Mouse (Mus musculus) left cerebral cortex, adult 18-20 months (tissue): ENCODE results near the gene Sugp2. TPM values are rescaled to one million over a fixed set of nuclear protein-coding genes. Genes with fewer than 3 reads are reported as not detected.
A peak's percentile ranks its signal among the peaks of the same experiment; 100 is the strongest.

Source experiments
- DNase-seq, 2 experiments: peaks; one replicate each; pipeline ENCODE4 v3.0.0; 2021 to 2022; ENCODE audit warnings: low spot score in 2 of 2, mixed read lengths in 1 of 2
- total RNA-seq, 2 experiments: library from RNA; stranded (reverse); gene quantifications; 2 replicates each; pipeline ENCODE4 v1.2.3; 2021

Gene Sugp2
- total RNA-seq, 2 experiments from 2014 or later, result 97.3 to 109 TPM

- DNase-seq, result no peak
These were observed 14.8 kb upstream of the Sugp2 start for GRCm38 (mm10) chr8:70219107-70219684.

GRCm38 (mm10) chr8:70220236-70220840, 13.7 kb upstream of the Sugp2 start:
- no peak for DNase-seq

- DNase-seq, result no peak
These were observed 13.1 kb upstream of the Sugp2 start for GRCm38 (mm10) chr8:70220911-70221310.

- no peak for DNase-seq
These were observed 12.0 kb upstream of the Sugp2 start for GRCm38 (mm10) chr8:70222041-70222440.

GRCm38 (mm10) chr8:70223341-70223740, 10.7 kb upstream of the Sugp2 start:
- DNase-seq, result peak in 1 of 2 experiments; percentile 43

GRCm38 (mm10) chr8:70227997-70228396, 6.0 kb upstream of the Sugp2 start:
- DNase-seq, result no peak

- DNase-seq, result no peak
These were observed 3.2 kb upstream of the Sugp2 start for GRCm38 (mm10) chr8:70230837-70231236.

- no peak for DNase-seq
These were observed 420 bp upstream of the Sugp2 start for GRCm38 (mm10) chr8:70233606-70234005.

GRCm38 (mm10) chr8:70234781-70235128, 729 bp downstream of the Sugp2 start:
- no peak for DNase-seq

GRCm38 (mm10) chr8:70237842-70238241, 3.8 kb downstream of the Sugp2 start:
- DNase-seq, result no peak

- DNase-seq, result no peak
These were observed 6.6 kb downstream of the Sugp2 start for GRCm38 (mm10) chr8:70240642-70241041.

GRCm38 (mm10) chr8:70246622-70247021, 12.6 kb downstream of the Sugp2 start:
- no peak for DNase-seq

- no peak for DNase-seq
These were observed 13.8 kb downstream of the Sugp2 start for GRCm38 (mm10) chr8:70247841-70248240.

- DNase-seq, result no peak
These were observed 20.6 kb downstream of the Sugp2 start for GRCm38 (mm10) chr8:70254628-70255027.

- no peak for DNase-seq
These were observed 23.4 kb downstream of the Sugp2 start for GRCm38 (mm10) chr8:70257456-70257855.

GRCm38 (mm10) chr8:70258600-70258999, 24.6 kb downstream of the Sugp2 start:
- DNase-seq, result no peak

GRCm38 (mm10) chr8:70259043-70259442, 25.0 kb downstream of the Sugp2 start:
- no peak for DNase-seq

GRCm38 (mm10) chr8:70267674-70268073, 33.6 kb downstream of the Sugp2 start:
- no peak for DNase-seq

- no peak for DNase-seq
These were observed 34.3 kb downstream of the Sugp2 start for GRCm38 (mm10) chr8:70268311-70268710.

GRCm38 (mm10) chr8:70268799-70269565, 35.0 kb downstream of the Sugp2 start:
- DNase-seq, result peak; percentile 26 to 31

- DNase-seq, result no peak
These were observed 38.9 kb downstream of the Sugp2 start for GRCm38 (mm10) chr8:70272949-70273348.

GRCm38 (mm10) chr8:70274350-70274749, 40.3 kb downstream of the Sugp2 start:
- no peak for DNase-seq

- DNase-seq, result no peak
These were observed 42.5 kb downstream of the Sugp2 start for GRCm38 (mm10) chr8:70276476-70276875.
